Mouse (Mus musculus): ENCODE measurements at regions not wholly inside any gene's neighbourhood (a gene's known extent, or its start where the extent isn't known, plus 50 kb on each side); places are given as distances from the start of the nearest gene placed in this dataset.
A peak's percentile ranks its signal among the peaks of the same experiment; 100 is the strongest.

DNA sequence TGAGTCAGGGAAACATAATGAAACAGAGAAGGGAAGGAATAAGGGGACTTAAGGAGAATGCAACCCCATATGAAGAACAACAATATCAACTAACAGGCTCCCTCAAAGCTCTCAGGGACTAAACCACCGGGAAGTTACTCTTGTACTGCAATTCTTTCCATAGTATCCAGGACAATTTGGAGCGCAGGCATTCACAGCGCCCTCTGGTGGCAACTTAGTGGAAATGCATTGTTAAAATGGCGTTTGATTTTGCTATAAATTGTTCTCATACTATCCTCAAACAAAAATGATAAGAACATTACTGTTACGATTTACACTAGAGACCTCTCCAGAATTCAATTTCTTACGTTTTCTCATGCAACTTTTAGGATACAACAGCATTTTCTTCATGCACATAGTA, 1126.1 kb downstream of the Pcdh9 start:
- peak; percentile 15 for DNase-seq (ENCODE audit: low read depth, low spot score)

- no peak for DNase-seq (ENCODE audit: low read depth, low spot score)
Observed at GRCm38 (mm10) chr14:92754676-92755075, 1135.8 kb downstream of the Pcdh9 start.

DNA sequence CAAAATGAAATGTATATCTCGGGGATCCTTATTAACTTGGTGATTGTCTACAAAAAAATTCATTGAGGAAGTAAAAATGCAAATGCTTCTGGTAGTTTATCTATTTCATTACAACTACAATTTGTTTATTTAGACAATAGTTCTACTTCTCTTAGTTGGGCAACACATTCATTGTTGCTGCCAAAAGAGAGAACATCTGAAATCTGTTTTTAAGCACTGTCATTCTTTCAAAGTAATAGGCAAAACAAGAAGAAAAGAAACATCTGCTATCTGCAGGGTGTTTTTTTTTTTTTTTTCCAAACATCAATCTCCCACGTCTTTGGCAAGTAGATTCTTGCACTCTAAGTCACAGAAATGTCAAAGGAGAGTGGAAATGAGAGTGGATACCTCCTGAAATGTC, 1172.8 kb downstream of the Pcdh9 start:
- DNase-seq (ENCODE audit: low read depth, low spot score) = no peak

DNA sequence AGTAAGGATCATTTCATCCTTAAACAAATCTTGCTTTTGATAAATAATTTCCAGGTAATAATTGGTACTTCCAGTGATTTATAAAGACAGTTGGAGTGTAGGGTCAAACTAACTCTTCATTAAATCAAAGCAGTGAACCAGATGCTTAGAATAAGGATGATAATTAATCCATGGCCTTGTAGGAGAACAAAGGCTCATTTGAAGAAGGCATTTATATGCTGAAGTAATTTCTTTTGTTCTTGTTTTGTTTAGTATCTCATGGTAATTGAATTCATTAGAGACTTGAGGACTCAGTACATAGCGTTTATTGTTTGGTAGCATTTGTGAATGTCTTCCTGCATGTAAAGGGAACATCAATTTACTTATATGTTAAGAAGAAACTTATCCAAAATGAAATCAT, 1202.3 kb downstream of the Pcdh9 start:
- DNase-seq (ENCODE audit: low read depth, low spot score) = no peak

- DNase-seq (ENCODE audit: low read depth, low spot score) = no peak
Observed at GRCm38 (mm10) chr14:92687106-92687505, 1203.4 kb downstream of the Pcdh9 start.

GRCm38 (mm10) chr14:92678845-92679499, 1211.5 kb downstream of the Pcdh9 start:
- DNase-seq (ENCODE audit: low read depth, low spot score) = no peak

- no peak for DNase-seq (ENCODE audit: low read depth, low spot score)
Observed at GRCm38 (mm10) chr14:92674146-92674545, 1216.3 kb downstream of the Pcdh9 start.

Data from 3T3-L1 (cell line).